Mouse (Mus musculus): ENCODE results near the gene Rmnd1. TPM values are rescaled to one million over a fixed set of nuclear protein-coding genes. Genes with fewer than 3 reads are reported as not detected.

The Rmnd1 gene
- total and polyA plus RNA-seq, 2 experiments from 2014 or later = 23.2 to 24.6 TPM

DNA sequence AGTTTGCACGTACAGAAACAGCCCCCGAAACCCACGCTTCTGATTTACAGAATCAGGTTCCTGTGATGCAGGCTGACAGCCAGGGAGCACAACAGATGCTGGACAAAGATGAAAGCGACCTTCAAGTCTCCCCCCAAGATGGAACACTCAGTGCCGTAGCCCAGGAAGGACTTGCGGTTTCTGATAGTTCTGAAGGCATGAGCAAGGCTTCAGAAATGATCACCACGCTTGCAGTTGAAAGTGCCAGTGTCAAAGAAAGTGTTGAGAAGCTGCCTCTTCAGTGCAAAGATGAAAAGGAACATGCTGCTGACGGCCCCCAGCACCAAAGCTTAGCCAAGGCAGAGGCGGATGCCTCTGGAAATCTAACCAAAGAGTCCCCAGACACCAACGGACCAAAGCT lies 74.8 kb downstream of the Rmnd1 start:
- Histone ChIP-seq H3K9me3 (ENCODE audit: low read length) (no peaks in the 10 kb centered on the region), H3K27me3 (ENCODE audit: insufficient read depth, low read length) (no peaks in the 10 kb centered on the region), H3K4me1 (ENCODE audit: insufficient read depth, low read length) (no peaks in the 10 kb centered on the region), H3K4me3 (ENCODE audit: low read depth, low read length) (no peak overlapping the region), H3K9ac (replicated peaks; ENCODE audit: low read length, poor library complexity, severe bottlenecking) (no peak overlapping the region), H3K27ac (ENCODE audit: low read depth, low read length) (no peak overlapping the region), H3K4me2 (ENCODE audit: low read depth, low read length, poor library complexity, severe bottlenecking) (no peak overlapping the region), H3K36me3 (ENCODE audit: insufficient read depth, low read length) (peaks cover 30% of the 10 kb centered on the region)
- 82% methylated on average over 10 of the region's 10 CpGs for WGBS
- ATAC-seq (ENCODE audit: low FRiP score) = no peak
- no peak for DNase-seq (ENCODE audit: low spot score)
- TF ChIP-seq CTCF (IDR thresholded peaks at IDR 0.05) = no peak

DNA sequence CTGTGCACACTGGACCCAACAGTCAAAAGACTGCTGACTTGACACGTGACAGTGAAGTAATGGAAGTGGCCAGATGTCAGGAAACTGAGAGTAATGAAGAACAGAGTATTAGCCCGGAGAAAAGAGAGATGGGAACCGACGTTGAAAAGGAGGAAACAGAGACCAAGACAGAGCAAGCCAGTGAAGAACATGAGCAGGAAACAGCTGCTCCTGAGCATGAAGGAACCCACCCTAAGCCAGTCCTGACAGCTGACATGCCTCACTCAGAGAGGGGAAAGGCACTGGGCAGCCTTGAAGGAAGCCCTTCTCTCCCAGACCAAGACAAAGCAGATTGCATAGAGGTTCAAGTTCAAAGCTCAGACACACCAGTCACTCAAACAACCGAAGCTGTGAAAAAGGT lies 75.5 kb downstream of the Rmnd1 start:
- H3K27ac ChIP-seq (ENCODE audit: low read depth, low read length) = no peak overlapping the region
- WGBS = 90% methylated on average over 5 of the region's 5 CpGs
- H3K4me1 ChIP-seq (ENCODE audit: insufficient read depth, low read length) = no peaks in the 10 kb centered on the region
- H3K27me3 ChIP-seq (ENCODE audit: insufficient read depth, low read length) = no peaks in the 10 kb centered on the region
- DNase-seq (ENCODE audit: low spot score) (no peak), ATAC-seq (ENCODE audit: low FRiP score) (no peak)
- no peak overlapping the region for H3K4me3 ChIP-seq (ENCODE audit: low read depth, low read length)
- no peak for TF ChIP-seq CTCF (IDR thresholded peaks at IDR 0.05)
- no peaks in the 10 kb centered on the region for H3K9me3 ChIP-seq (ENCODE audit: low read length)
- H3K36me3 ChIP-seq (ENCODE audit: insufficient read depth, low read length) = peaks cover 30% of the 10 kb centered on the region
- H3K9ac ChIP-seq (replicated peaks; ENCODE audit: low read length, poor library complexity, severe bottlenecking) = no peak overlapping the region
- H3K4me2 ChIP-seq (ENCODE audit: low read depth, low read length, poor library complexity, severe bottlenecking) = no peak overlapping the region

DNA sequence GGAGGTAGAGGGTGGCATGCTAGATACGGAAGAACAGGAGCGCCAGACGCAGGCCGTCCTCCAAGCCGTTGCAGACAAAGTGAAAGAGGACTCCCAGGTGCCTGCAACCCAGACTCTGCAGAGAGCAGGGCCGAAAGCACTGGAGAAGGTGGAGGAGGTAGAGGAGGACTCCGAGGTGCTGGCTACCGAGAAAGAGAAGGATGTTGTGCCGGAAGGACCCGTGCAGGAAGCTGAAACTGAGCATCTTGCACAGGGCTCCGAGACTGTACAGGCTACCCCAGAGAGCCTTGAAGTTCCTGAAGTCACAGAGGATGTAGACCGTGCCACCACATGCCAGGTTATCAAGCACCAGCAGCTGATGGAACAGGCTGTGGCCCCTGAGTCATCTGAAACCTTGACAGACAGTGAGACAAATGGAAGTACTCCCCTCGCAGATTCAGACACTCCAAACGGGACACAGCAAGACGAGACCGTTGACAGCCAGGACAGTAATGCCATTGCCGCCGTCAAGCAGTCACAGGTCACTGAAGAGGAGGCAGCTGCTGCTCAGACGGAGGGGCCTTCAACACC lies 76.2 kb downstream of the Rmnd1 start:
- Histone ChIP-seq H3K4me1 (ENCODE audit: insufficient read depth, low read length) (no peaks in the 10 kb centered on the region), H3K4me2 (ENCODE audit: low read depth, low read length, poor library complexity, severe bottlenecking) (no peak overlapping the region), H3K4me3 (ENCODE audit: low read depth, low read length) (no peak overlapping the region), H3K27ac (ENCODE audit: low read depth, low read length) (no peak overlapping the region), H3K9ac (replicated peaks; ENCODE audit: low read length, poor library complexity, severe bottlenecking) (no peak overlapping the region), H3K27me3 (ENCODE audit: insufficient read depth, low read length) (no peaks in the 10 kb centered on the region), H3K36me3 (ENCODE audit: insufficient read depth, low read length) (peaks cover 30% of the 10 kb centered on the region), H3K9me3 (ENCODE audit: low read length) (no peaks in the 10 kb centered on the region)
- TF ChIP-seq CTCF (IDR thresholded peaks at IDR 0.05) = no peak
- ATAC-seq (ENCODE audit: low FRiP score) = no peak
- no peak for DNase-seq (ENCODE audit: low spot score)
- WGBS = 93% methylated on average over 19 of the region's 19 CpGs

DNA sequence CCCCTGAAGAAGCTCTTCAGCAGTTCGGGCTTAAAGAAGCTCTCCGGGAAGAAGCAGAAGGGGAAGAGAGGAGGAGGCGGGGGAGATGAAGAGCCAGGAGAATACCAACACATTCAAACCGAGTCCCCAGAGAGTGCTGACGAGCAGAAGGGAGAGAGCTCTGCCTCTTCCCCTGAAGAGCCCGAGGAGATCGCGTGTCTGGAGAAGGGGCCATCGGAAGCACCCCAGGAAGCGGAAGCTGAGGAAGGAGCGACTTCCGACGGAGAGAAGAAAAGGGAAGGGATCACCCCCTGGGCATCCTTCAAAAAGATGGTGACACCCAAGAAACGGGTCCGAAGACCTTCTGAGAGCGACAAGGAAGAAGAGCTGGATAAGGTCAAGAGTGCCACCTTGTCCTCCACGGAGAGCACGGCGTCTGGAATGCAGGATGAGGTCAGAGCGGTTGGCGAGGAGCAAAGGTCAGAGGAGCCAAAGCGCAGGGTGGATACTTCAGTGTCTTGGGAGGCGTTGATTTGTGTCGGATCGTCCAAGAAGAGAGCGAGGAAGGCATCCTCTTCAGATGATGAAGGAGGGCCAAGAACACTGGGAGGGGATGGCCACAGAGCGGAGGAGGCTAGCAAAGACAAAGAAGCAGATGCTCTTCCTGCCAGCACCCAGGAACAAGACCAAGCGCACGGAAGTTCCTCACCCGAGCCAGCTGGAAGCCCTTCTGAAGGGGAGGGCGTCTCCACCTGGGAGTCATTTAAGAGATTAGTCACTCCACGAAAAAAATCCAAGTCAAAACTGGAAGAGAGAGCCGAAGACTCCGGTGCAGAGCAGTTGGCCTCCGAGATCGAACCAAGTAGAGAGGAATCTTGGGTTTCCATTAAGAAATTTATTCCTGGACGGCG lies 77.6 kb downstream of the Rmnd1 start:
- ATAC-seq (ENCODE audit: low FRiP score) (no peak), DNase-seq (ENCODE audit: low spot score) (no peak)
- Histone ChIP-seq H3K36me3 (ENCODE audit: insufficient read depth, low read length) (peaks cover 30% of the 10 kb centered on the region), H3K27ac (ENCODE audit: low read depth, low read length) (no peak overlapping the region), H3K9me3 (ENCODE audit: low read length) (no peaks in the 10 kb centered on the region), H3K4me3 (ENCODE audit: low read depth, low read length) (no peak overlapping the region), H3K9ac (replicated peaks; ENCODE audit: low read length, poor library complexity, severe bottlenecking) (no peak overlapping the region), H3K4me1 (ENCODE audit: insufficient read depth, low read length) (no peaks in the 10 kb centered on the region), H3K27me3 (ENCODE audit: insufficient read depth, low read length) (no peaks in the 10 kb centered on the region), H3K4me2 (ENCODE audit: low read depth, low read length, poor library complexity, severe bottlenecking) (no peak overlapping the region)
- WGBS = 91% methylated on average over 38 of the region's 38 CpGs
- no peak for TF ChIP-seq CTCF (IDR thresholded peaks at IDR 0.05)

Other genes starting within 250 kb of the Rmnd1 start
- 49.6 and 52.7 TPM in 2 replicates for gene Akap12, start 166.0 kb downstream of the Rmnd1 start, total RNA-seq (2014; rRNA removed)
- gene Akap12, start 166.0 kb downstream of the Rmnd1 start, polyA plus RNA-seq (2015; fragmentation: Nextera tagmentation; extraction: Ambion mirVana) = 33.7 and 36.8 TPM in 2 replicates
- gene Zbtb2, start 44.3 kb downstream of the Rmnd1 start, total RNA-seq (2014; rRNA removed) = 17.7 and 18.5 TPM in 2 replicates
- gene Zbtb2, start 44.3 kb downstream of the Rmnd1 start, polyA plus RNA-seq (2015; fragmentation: Nextera tagmentation; extraction: Ambion mirVana) = 12.0 and 14.8 TPM in 2 replicates
- 12.8 and 16.5 TPM in 2 replicates for gene Armt1, start 79 bp upstream of the Rmnd1 start, total RNA-seq (2014; rRNA removed)
- gene Armt1, start 79 bp upstream of the Rmnd1 start, polyA plus RNA-seq (2015; fragmentation: Nextera tagmentation; extraction: Ambion mirVana) = 5.7 TPM in 2 replicates
- gene Ccdc170, start 50.1 kb upstream of the Rmnd1 start, total RNA-seq (2014; rRNA removed) = 0.52 and 1.5 TPM in 2 replicates
- 0.47 and 0.48 TPM in 2 replicates for gene Ccdc170, start 50.1 kb upstream of the Rmnd1 start, polyA plus RNA-seq (2015; fragmentation: Nextera tagmentation; extraction: Ambion mirVana)
- gene Esr1, start 179.2 kb upstream of the Rmnd1 start, total RNA-seq (2014; rRNA removed) = 0.71 and 1.1 TPM in 2 replicates
- 0.74 and 0.84 TPM in 2 replicates for gene Esr1, start 179.2 kb upstream of the Rmnd1 start, polyA plus RNA-seq (2015; fragmentation: Nextera tagmentation; extraction: Ambion mirVana)

Data from midbrain, postnatal 0 days (tissue).